Mouse (Mus musculus): Measurements from ENCODE around the gene Ttc5. TPM values are rescaled to one million over a fixed set of nuclear protein-coding genes. Genes with fewer than 3 reads are reported as not detected.
"Not testable (repeated sequence)": the region's sequence is repeated elsewhere in the genome, so short reads cannot be mapped to it uniquely, and the experiment has no call there.

Ttc5 gene
- total RNA-seq, 4 experiments from 2014 or later, result 3.7 to 6.8 (median 5.7) TPM

- DNase-seq (ENCODE audit: low spot score in 2 of 2), result no peak
Measured at GRCm38 (mm10) chr14:50771342-50771741, 14.0 kb downstream of the Ttc5 start.

GRCm38 (mm10) chr14:50765736-50766135 lies 19.6 kb downstream of the Ttc5 start:
- no peak for DNase-seq (ENCODE audit: low spot score in 2 of 2)

GRCm38 (mm10) chr14:50758416-50759085 lies 26.8 kb downstream of the Ttc5 start:
- no peak for DNase-seq (ENCODE audit: low spot score in 2 of 2)

GRCm38 (mm10) chr14:50744994-50745393 lies 40.3 kb downstream of the Ttc5 start, which contains the start of gene Olfr749:
TSS of gene Olfr749 (minus strand) at chr14:50745094.
- no peak for DNase-seq (ENCODE audit: low spot score in 2 of 2)

GRCm38 (mm10) chr14:50741584-50741983 lies 43.7 kb downstream of the Ttc5 start:
- DNase-seq (ENCODE audit: low spot score in 2 of 2), result no peak

- no peak for DNase-seq (ENCODE audit: low spot score in 2 of 2)
Measured at GRCm38 (mm10) chr14:50740334-50740733, 45.0 kb downstream of the Ttc5 start.

- not testable (repeated sequence) for DNase-seq (ENCODE audit: low spot score in 2 of 2)
Measured at GRCm38 (mm10) chr14:50722371-50722770, 62.9 kb downstream of the Ttc5 start.

- DNase-seq (ENCODE audit: low spot score in 2 of 2), result not testable (repeated sequence)
Measured at GRCm38 (mm10) chr14:50719875-50720274, 65.4 kb downstream of the Ttc5 start.

Other genes starting within 250 kb of the Ttc5 start
- gene Olfr744, start 170.6 kb downstream of the Ttc5 start, total RNA-seq (2022), result not detected
- not detected for gene Olfr745, start 146.1 kb downstream of the Ttc5 start, total RNA-seq (2022)
- not detected for gene Olfr746, start 138.4 kb downstream of the Ttc5 start, total RNA-seq (2022)
- not detected for gene Olfr747, start 92.3 kb downstream of the Ttc5 start, total RNA-seq (2022)
- not detected for gene Olfr748, start 78.1 kb downstream of the Ttc5 start, total RNA-seq (2022)
- gene Olfr749, start 40.4 kb downstream of the Ttc5 start, total RNA-seq (2022), result not detected
- not detected for gene Ccnb1ip1, start 22.2 kb upstream of the Ttc5 start, total RNA-seq (2022)
- 10 to 100 TPM in 1 of 4 experiments, 1 to 10 TPM in 3; 7.9 to 10.2 (median 8.3) TPM for gene Parp2, start 22.3 kb upstream of the Ttc5 start, total RNA-seq (2022)
- 1 to 10 TPM; 7.2 to 9.4 (median 8.4) TPM for gene Tep1, start 85.0 kb upstream of the Ttc5 start, total RNA-seq (2022)
- gene Klhl33, start 112.0 kb upstream of the Ttc5 start, total RNA-seq (2022), result 10 to 100 TPM; 73.7 to 90.4 (median 77.6) TPM
- gene Osgep, start 139.4 kb upstream of the Ttc5 start, total RNA-seq (2022), result 10 to 100 TPM; 42.4 to 63.1 (median 48.7) TPM
- 10 to 100 TPM; 30.8 to 35.9 (median 33.3) TPM for gene Apex1, start 139.4 kb upstream of the Ttc5 start, total RNA-seq (2022)
- 10 to 100 TPM; 12.4 to 19.8 (median 18.4) TPM for gene Pip4p1, start 145.3 kb upstream of the Ttc5 start, total RNA-seq (2022)
- gene Pnp, start 145.6 kb upstream of the Ttc5 start, total RNA-seq (2022), result 1 to 10 TPM; 2.2 to 4.4 (median 3.2) TPM
- gene Gm49342, start 159.0 kb upstream of the Ttc5 start, total RNA-seq (2022), result 1 to 10 TPM; 2.1 to 5.2 (median 3.3) TPM
- gene Pnp2, start 170.5 kb upstream of the Ttc5 start, total RNA-seq (2022), result under 1 TPM in 3 of 4 experiments, not detected in 1; 0.29 to 0.64 (median 0.52) TPM
- gene Rnase10, start 222.2 kb upstream of the Ttc5 start, total RNA-seq (2022), result not detected